Mouse (Mus musculus) embryo, embryonic 9.5 days (tissue): ENCODE data around the gene Sdk1.

Experiments
- DNase-seq: peaks from one replicate; pipeline ENCODE4 v3.0.0-alpha.2; 2017; ENCODE audit errors: extremely low spot score

Sdk1 gene

GRCm38 (mm10) chr5:141240841-141241543 lies at the start of gene Sdk1:
Sdk1 (plus strand) TSS chr5:141241490.
- peak; percentile 96 for DNase-seq

- no peak for DNase-seq
Measured at GRCm38 (mm10) chr5:141197278-141197677, 44.0 kb upstream of the Sdk1 start.

GRCm38 (mm10) chr5:141202276-141203065 lies 38.8 kb upstream of the Sdk1 start:
- DNase-seq = no peak

DNA sequence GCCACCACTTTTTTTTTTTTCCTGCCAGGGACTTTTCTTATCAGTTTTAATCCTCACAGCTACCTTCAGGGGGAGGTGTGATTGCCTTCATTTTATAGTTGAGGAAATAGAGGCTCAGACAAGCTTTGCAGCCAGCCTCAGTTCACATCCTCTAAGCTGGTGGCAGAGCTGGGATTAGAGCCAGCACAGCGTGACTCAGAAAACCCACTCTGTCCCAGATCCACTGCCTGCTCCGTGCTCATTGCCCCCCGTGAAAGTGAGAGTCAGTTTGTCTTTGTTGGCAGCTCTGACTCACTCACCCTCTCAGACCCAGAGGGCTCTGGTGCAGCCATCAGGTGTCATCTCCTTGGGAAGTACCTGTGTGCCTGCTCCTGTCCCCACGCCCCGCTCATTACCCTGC lies 34.2 kb upstream of the Sdk1 start:
- no peak for DNase-seq

GRCm38 (mm10) chr5:141225243-141225642 lies 16.0 kb upstream of the Sdk1 start:
- DNase-seq = no peak

- DNase-seq = no peak
Measured at GRCm38 (mm10) chr5:141234326-141234725, 7.0 kb upstream of the Sdk1 start.

- DNase-seq = no peak
Measured at GRCm38 (mm10) chr5:141239401-141239800, 1.9 kb upstream of the Sdk1 start.

GRCm38 (mm10) chr5:141240441-141240840 lies 849 bp upstream of the Sdk1 start:
- DNase-seq = peak; percentile 72

DNA sequence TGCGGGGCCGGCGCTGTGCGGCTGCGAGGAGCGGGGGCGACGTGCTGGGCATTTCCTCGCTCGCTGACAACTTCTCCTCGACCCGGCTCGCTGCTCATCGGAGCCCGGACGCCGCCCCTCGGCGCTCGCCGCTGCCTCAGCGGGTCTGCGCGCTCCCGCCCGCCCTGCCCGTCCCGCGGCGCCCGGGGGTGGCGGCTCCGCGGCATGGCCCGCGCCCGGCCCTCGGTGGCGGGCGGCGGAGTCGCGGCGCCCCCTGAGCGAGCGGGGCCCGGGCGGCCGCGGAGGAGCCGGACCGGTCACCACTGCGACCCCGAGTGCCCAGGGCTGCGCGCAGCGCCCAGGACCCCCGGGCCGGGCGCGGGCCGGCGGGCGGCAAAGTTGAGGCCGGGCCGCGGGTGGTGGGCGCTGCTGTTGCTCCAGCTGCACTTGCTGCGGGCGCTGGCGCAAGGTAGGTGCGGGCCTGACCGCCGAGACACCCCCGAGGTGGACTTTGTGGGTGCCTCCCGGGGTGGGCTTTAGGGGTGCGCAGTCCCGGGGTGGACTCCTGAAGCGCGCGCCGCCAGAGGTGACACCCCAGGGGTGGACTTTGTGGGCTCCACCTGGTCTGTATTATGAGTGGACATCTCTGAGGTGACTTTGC lies 475 bp downstream of the Sdk1 start:
- DNase-seq = peak; percentile 12

DNA sequence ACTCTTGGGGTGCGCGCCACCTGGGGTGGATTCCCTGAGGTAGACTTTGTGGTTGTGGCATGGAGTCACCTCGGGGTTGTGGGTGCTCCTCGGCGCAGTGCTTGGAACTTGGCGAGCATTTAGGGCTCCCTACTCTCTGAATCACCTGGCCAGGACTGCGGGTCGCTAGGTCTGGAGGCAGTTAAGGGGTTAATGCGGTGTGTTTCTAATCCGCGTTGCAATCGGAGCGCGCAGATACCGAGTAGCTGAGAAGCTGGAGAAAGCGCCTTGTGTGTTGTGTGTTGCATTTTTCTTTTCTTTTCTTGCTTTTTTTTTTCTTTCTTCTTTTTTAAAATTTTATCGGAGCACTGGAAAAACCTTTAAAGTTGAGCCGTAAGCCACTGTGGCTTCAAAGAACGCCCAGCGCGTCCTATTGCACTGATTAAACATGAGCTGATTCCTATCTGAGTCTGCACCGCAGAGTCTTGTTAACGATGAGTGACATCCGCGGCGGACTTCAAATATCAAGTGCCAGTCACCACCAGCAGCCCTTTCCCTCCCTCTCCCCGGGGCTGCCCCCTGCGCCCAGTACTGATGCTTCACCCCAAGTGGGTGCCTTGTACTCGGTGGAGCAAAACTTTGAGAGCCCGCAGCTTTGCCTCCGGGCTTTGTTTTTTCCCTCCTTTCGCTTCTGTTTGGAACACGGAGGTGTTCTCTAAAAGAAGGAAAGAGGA lies 2.1 kb downstream of the Sdk1 start:
- DNase-seq = peak; percentile 48

- no peak for DNase-seq
Measured at GRCm38 (mm10) chr5:141264253-141264652, 23.0 kb downstream of the Sdk1 start.

DNA sequence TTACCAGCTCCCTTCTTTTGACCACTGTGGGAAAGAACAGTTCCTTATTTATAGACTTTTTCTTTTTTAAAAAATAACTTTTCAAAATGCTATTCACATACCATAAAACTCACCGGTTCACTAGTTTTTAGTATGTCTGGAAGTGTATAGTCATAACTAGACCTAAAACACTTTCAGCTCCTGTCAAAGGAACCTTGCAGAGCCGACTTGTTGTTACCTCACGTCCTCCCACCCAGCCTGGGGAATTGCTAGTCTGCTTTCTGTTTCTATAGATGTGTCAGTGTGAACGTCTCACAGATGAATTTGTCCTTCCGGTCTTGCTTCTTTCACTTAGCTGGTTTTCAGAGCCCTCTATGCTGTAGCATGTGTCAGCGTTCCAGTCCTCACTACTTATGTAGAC lies 35.8 kb downstream of the Sdk1 start:
- no peak for DNase-seq

GRCm38 (mm10) chr5:141281751-141282150 lies 40.5 kb downstream of the Sdk1 start:
- DNase-seq = no peak

GRCm38 (mm10) chr5:141289611-141290010 lies 48.3 kb downstream of the Sdk1 start:
- no peak for DNase-seq

DNA sequence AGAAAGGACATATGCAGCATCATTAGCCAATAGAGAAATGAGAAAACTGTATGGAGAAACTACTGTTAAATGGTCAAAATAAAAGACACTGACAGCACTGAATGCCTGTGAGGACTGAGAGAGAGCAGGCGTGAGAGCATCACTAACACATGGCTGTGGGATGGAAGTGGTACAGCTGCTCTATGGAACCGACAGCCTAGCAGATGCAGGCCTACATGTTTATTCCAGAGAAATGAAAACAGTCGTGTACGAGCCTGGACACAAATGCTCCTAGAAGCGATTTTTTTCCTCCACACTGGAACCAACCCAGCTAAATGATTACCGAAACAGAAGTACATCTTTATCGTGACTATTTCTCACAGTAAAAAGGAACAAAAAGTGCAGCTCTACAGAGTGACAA lies 54.0 kb downstream of the Sdk1 start:
- no peak for DNase-seq

- no peak for DNase-seq
Measured at GRCm38 (mm10) chr5:141302287-141302694, 61.0 kb downstream of the Sdk1 start.

DNA sequence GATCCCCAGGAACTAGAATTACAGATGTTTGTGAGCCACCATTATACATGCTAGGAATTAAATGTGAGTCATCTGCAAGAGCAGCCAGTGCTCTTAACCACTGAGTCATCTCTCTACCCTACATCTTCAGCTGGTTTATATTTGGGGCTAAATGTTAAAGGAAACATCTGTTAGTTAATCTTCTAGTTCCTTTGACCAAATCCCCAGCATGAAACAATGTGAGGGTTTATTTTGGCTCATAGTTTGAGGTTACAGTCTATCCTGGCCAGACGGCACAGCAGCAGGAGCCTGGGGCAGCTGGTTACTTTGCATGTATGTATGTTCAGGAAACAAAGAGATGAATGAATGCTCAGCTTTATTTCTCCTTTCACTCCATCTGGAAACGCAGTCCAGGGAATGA lies 62.5 kb downstream of the Sdk1 start:
- DNase-seq = no peak

DNA sequence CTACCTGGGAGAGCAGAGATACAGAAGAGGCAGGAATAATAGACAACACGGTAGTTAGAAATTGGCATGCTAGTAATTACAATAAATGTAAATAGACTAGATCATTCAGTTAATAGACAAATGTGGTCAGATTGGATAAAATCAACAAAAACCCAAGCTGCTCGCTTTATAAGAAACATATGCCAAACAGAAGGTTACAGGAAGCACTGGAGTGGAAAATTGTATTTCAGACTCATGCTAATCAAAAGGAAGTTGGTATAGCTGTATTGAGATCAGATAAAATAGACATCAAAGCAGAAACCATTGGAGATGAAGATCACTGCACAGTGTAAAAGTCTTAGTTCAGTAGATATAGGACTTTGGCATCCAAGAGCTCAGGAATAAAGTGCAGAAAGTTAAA lies 63.4 kb downstream of the Sdk1 start:
- no peak for DNase-seq

GRCm38 (mm10) chr5:141310641-141311040 lies 69.4 kb downstream of the Sdk1 start:
- DNase-seq = no peak

- no peak for DNase-seq
Measured at GRCm38 (mm10) chr5:141311801-141312200, 70.5 kb downstream of the Sdk1 start.

- DNase-seq = no peak
Measured at GRCm38 (mm10) chr5:141312305-141312704, 71.0 kb downstream of the Sdk1 start.

DNA sequence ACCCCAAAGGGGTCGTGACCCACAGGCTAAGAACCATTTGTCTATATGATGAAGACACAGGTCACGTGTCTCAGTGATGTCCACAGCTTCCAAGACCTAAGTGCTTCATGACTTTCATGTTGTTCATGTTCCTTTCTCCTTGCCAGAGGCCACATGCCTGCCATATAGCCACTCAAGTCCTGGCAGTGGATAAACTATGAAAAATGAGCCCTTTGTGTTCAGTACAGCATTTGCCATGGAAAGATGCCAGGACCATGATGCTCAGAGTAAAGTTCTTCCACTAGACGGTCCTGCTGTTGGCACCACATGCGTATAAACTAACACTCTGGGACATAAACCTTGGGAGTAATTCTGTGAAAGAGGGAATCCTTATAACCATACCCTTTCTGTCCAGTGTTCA lies 75.8 kb downstream of the Sdk1 start:
- DNase-seq = no peak
